Mouse (Mus musculus): Measurements from ENCODE around the gene Ddn.

Ddn gene

DNA sequence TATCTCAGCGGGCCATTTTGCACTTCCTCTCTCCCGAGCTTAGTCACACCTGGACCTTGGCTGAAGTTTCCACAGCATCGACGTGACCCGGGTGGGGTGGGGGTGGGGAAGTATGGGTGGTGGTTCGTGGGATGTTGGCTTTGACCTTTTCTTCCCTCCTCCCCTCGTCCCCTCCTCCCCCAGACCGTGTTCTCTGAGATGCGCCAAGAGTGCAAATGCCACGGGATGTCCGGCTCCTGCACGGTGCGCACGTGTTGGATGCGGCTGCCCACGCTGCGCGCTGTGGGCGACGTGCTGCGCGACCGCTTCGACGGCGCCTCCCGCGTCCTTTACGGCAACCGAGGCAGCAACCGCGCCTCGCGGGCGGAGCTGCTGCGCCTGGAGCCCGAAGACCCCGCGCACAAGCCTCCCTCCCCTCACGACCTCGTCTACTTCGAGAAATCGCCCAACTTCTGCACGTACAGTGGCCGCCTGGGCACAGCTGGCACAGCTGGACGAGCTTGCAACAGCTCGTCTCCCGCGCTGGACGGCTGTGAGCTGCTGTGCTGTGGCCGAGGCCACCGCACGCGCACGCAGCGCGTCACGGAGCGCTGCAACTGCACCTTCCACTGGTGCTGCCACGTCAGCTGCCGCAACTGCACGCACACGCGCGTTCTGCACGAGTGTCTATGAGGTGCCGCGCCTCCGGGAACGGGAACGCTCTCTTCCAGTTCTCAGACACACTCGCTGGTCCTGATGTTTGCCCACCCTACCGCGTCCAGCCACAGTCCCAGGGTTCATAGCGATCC lies 16.9 kb downstream of the Ddn start:
- CTCF ChIA-PET, result interaction anchor here in 2 of 4 experiments (0.9 to 4.3 kb wide), 6 partner anchors 7 to 275 kb away, joined by 3 to 26 read pairs (median 4); partner anchors contain the start of gene Lmbr1l (in 1 of the 2)
- POLR2A ChIA-PET, result interaction anchor here in 3 of 4 experiments (0.6 to 6.9 kb wide), 7 partner anchors 12 to 139 kb away, joined by 3 to 36 read pairs (median 5); partner anchors contain the start of gene Wnt10b (in 1 of the 3)

GRCm38 (mm10) chr15:98791771-98792170 lies 17.5 kb downstream of the Ddn start:
- POLR2A ChIA-PET, result interaction anchor here in 3 of 4 experiments (0.6 to 6.9 kb wide), 9 partner anchors 12 to 139 kb away, joined by 3 to 36 read pairs (median 4); partner anchors contain the start of genes Fkbp11 (in 1 of the 3) and Wnt10b (in 1 of the 3)

DNA sequence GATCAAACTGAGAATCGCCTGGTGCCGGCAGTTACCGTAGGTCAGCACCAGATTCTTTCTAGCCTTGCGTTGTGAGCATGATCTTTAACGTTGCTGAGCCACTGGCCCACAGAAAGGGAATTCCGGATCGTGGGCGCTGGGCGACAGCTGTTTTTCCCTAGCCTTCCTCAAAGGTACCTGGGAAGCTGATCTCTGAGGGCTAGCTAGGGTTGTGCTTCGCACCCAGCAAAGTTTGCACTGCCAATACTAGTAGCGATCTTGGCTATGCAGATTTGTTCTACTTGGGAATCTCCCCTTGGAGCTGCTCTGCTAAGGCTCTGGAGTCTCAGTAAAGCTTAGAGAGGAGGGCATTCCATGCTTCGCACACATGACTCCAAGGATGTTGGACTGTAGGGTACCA lies 18.1 kb downstream of the Ddn start:
- CTCF ChIA-PET, result interaction anchor here (0.6 to 4.3 kb wide), 18 partner anchors 8 to 300 kb away, joined by 3 to 30 read pairs (median 5); partner anchors contain the start of gene Ddx23 (in 1 of the 4)

More at GRCm38 (mm10) chr15:98791771-98792170, 17.5 kb downstream of the Ddn start:
- CTCF ChIA-PET, result interaction anchor here in 3 of 4 experiments (0.6 to 4.3 kb wide), 8 partner anchors 7 to 275 kb away, joined by 3 to 30 read pairs (median 7); no protein-coding TSS in a partner anchor

GRCm38 (mm10) chr15:98790761-98791160 lies 18.5 kb downstream of the Ddn start:
- ChIA-PET CTCF (interaction anchor here (0.5 to 4.3 kb wide), 29 partner anchors 8 to 300 kb away, joined by 3 to 30 read pairs (median 4); partner anchors contain the start of genes Ddx23 (in 1 of the 4) and Wnt10b (in 1 of the 4)), POLR2A (interaction anchor here (0.7 to 6.9 kb wide), 18 partner anchors 10 to 220 kb away, joined by 3 to 36 read pairs (median 4); partner anchors contain the start of genes Fkbp11 (in 2 of the 4), 4930415O20Rik (in 1 of the 4), Arf3 (in 1 of the 4) and Ccnt1 (in 1 of the 4))

More for the DNA sequence above, 18.1 kb downstream of the Ddn start:
- POLR2A ChIA-PET, result interaction anchor here (0.7 to 6.9 kb wide), 14 partner anchors 11 to 114 kb away, joined by 3 to 36 read pairs (median 4); partner anchors contain the start of genes Fkbp11 (in 2 of the 4), Rnd1 (in 1 of the 4) and Wnt10b (in 1 of the 4)

DNA sequence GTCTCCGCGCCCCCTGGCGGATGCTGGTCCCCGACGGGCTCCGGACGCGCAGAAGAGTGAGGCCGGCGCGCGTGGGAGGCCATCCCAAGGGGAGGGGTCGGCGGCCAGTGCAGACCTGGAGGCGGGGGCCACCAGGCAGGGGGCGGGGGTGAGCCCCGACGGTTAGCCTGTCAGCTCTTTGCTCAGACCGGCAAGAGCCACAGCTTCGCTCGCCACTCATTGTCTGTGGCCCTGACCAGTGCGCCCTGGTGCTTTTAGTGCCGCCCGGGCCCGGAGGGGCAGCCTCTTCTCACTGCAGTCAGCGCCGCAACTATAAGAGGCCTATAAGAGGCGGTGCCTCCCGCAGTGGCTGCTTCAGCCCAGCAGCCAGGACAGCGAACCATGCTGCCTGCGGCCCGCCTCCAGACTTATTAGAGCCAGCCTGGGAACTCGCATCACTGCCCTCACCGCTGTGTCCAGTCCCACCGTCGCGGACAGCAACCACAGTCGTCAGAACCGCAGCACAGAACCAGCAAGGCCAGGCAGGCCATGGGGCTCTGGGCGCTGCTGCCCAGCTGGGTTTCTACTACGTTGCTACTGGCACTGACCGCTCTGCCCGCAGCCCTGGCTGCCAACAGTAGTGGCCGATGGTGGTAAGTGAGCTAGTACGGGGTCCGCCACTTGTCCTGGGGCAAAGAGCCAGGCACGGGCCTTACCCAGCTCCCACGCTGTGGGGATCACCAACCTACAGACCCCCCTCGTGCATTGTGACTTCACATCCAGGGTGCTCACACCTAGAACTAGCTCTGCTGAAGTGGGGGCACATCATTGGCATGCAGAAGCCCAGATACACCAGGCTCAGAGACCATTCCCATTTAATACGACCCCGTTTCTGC lies 19.4 kb downstream of the Ddn start, which contains the start of gene Wnt1:
Gene Wnt1 (plus strand): TSS at position 197 of the 875 bp plus-strand sequence.
- ChIA-PET POLR2A (interaction anchor here in 3 of 4 experiments (0.7 to 6.9 kb wide), 13 partner anchors 9 to 219 kb away, joined by 3 to 36 read pairs (median 5); partner anchors contain the start of genes 4930415O20Rik (in 1 of the 3), Arf3 (in 1 of the 3), Ccnt1 (in 1 of the 3) and Fkbp11 (in 1 of the 3)), CTCF (interaction anchor here (0.5 to 4.3 kb wide), 26 partner anchors 9 to 247 kb away, joined by 3 to 30 read pairs (median 4); partner anchors contain the start of genes Ddx23 (in 1 of the 4) and Wnt10b (in 1 of the 4))

DNA sequence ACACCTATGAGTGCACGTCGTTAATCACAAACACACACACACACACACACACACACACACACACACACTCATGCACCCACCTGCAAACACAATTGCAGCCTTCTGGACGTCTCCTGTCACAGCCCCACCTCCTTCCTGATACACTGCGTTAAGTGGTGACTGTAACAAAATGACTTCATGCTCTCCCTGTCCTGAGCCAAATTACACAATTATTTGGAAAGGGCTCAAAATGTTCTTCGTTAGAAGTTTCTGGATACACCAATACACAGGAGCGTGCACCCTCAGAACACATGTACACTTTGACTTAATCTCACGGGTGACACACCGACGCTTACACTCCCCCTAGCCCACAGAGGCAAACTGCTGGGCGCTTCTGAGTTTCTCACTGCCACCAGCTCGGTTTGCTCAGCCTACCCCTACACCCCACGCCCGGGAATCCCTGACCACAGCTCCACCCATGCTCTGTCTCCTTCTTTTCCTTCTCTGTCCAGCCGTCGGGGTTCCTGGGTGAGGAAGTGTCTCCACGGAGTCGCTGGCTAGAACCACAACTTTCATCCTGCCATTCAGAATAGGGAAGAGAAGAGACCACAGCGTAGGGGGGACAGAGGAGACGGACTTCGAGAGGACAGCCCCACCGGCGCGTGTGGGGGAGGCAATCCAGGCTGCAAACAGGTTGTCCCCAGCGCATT lies 20.2 kb downstream of the Ddn start:
- CTCF ChIA-PET, result interaction anchor here (0.6 to 4.3 kb wide), 11 partner anchors 8 to 171 kb away, joined by 3 to 30 read pairs (median 3); no protein-coding TSS in a partner anchor
- POLR2A ChIA-PET, result interaction anchor here in 2 of 4 experiments (1.2 to 6.9 kb wide), 4 partner anchors 10 to 30 kb away, joined by 3 to 36 read pairs (median 7); partner anchors contain the start of gene Wnt10b (in 1 of the 2)

GRCm38 (mm10) chr15:98787930-98788329 lies 21.4 kb downstream of the Ddn start:
- CTCF ChIA-PET, result interaction anchor here in 2 of 4 experiments (1.6 to 4.3 kb wide), 2 partner anchors 12 to 44 kb away, joined by 3 to 26 read pairs; no protein-coding TSS in a partner anchor

DNA sequence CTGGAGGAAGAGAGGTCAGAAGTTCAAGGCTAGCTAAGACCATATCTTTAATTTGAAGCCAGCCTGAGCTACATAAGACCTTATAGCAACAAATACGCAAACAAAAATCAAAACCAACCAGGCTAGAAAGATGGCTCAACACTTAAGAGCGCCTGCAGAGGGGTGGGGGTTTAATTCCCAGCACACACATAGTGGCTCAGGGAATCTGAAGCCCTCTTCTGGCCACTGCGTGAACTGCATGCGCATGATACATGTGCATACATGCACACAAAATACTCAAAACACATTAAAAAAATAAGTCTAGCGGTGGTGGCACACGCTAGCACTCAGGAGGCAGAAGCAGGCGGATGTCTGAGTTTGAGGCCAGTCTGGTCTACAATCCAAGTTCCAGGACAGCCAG lies 23.5 kb downstream of the Ddn start:
- ChIA-PET CTCF (interaction anchor here in 1 of 4 experiments (2.2 kb wide), 1 partner anchor 14 kb away, joined by 5 read pairs; no protein-coding TSS in a partner anchor), POLR2A (interaction anchor here in 1 of 4 experiments (1.1 to 1.6 kb wide), 2 partner anchors 23 to 45 kb away, joined by 4 read pairs; partner anchors contain the start of gene Arf3)

More at GRCm38 (mm10) chr15:98787930-98788329, 21.4 kb downstream of the Ddn start:
- POLR2A ChIA-PET, result interaction anchor here in 1 of 4 experiments (0.6 to 6.9 kb wide), 3 partner anchors 9 to 143 kb away, joined by 4 to 36 read pairs (median 6); partner anchors contain the start of gene Wnt10b

DNA sequence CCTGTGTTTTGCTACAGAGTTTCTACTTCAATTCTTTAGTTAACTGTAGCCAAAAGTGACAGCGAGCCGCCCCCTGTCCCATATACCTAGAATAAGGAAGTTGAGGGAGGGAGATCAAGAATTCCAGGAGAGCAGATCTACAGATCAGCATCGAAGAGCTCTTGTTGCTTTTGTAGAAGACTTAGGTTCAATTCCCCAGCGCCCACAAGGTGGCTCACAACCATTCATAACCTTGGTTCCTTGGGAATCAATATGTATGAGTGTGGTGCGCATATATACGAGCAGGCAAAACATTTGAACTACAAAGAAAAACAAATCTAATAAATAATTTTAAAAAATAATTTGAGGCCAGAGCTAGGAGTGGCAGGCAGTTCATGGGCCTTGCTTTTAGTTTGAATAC lies 28.1 kb downstream of the Ddn start:
- ChIA-PET POLR2A (interaction anchor here (0.8 to 5.1 kb wide), 15 partner anchors 9 to 249 kb away, joined by 3 to 36 read pairs (median 3); partner anchors contain the start of genes Arf3 (in 1 of the 4), Fkbp11 (in 1 of the 4), Tuba1c (in 1 of the 4) and Wnt1 (in 1 of the 4)), CTCF (interaction anchor here (0.6 to 4.1 kb wide), 25 partner anchors 8 to 808 kb away, joined by 3 to 26 read pairs (median 5); partner anchors contain the start of genes Wnt1 (in 3 of the 4) and Fkbp11 (in 1 of the 4))

- CTCF ChIA-PET, result interaction anchor here (0.5 to 4.1 kb wide), 27 partner anchors 9 to 674 kb away, joined by 3 to 26 read pairs (median 4); partner anchors contain the start of genes Wnt1 (in 2 of the 4), Arf3 (in 1 of the 4) and Fkbp11 (in 1 of the 4)
- POLR2A ChIA-PET, result interaction anchor here (0.8 to 5.1 kb wide), 15 partner anchors 8 to 249 kb away, joined by 3 to 36 read pairs (median 3); partner anchors contain the start of genes Arf3 (in 2 of the 4), Fkbp11 (in 1 of the 4), Tuba1c (in 1 of the 4) and Wnt1 (in 1 of the 4)
These were observed 28.7 kb downstream of the Ddn start for GRCm38 (mm10) chr15:98780573-98780972.

- POLR2A ChIA-PET, result interaction anchor here (1.0 to 5.1 kb wide), 13 partner anchors 8 to 238 kb away, joined by 3 to 36 read pairs (median 4); partner anchors contain the start of genes Arf3 (in 2 of the 4), Fkbp11 (in 1 of the 4) and Wnt1 (in 1 of the 4)
- CTCF ChIA-PET, result interaction anchor here (0.6 to 4.1 kb wide), 19 partner anchors 9 to 674 kb away, joined by 3 to 26 read pairs (median 5); partner anchors contain the start of genes Wnt1 (in 2 of the 4) and Arf3 (in 1 of the 4)
These were observed 29.2 kb downstream of the Ddn start for GRCm38 (mm10) chr15:98780075-98780474.

- ChIA-PET POLR2A (interaction anchor here (0.6 to 5.1 kb wide), 13 partner anchors 13 to 239 kb away, joined by 3 to 36 read pairs (median 3); partner anchors contain the start of genes Arf3 (in 2 of the 4) and Wnt1 (in 1 of the 4)), CTCF (interaction anchor here in 3 of 4 experiments (0.6 to 4.1 kb wide), 9 partner anchors 10 to 88 kb away, joined by 3 to 26 read pairs (median 5); partner anchors contain the start of gene Wnt1 (in 1 of the 3))
These were observed 30.5 kb downstream of the Ddn start for GRCm38 (mm10) chr15:98778806-98779205.

DNA sequence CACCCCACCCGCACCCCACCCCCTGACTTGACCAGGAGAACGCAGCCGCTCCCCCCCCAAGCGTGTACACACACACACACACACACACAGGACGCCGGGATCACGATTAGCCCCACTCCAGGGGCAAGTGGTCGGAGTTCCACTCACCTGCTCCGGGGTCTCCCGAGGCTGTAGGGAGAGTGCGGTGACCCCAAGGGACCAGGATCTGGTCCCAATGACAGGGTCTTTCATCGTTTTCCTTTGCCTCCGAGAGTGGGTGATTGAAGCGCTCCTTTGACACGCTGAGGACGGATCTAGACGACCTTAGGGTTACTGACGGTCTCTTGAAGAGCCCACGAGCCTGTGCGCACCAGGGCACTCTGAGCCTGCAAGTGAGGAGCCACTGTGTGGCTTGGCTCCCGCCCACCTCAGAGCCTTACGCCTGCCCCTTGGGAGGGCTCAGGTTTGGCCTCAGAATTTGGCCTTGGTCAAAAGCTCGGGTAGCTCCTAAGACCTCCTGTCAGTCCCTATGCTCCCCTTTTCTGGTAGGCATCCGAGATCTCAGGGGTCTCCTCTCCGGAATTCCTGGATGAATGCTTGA lies 31.0 kb downstream of the Ddn start:
- ChIA-PET CTCF (interaction anchor here in 3 of 4 experiments (0.6 to 4.1 kb wide), 8 partner anchors 12 to 79 kb away, joined by 3 to 26 read pairs (median 5); partner anchors contain the start of gene Wnt1 (in 1 of the 3)), POLR2A (interaction anchor here (0.7 to 5.1 kb wide), 11 partner anchors 8 to 214 kb away, joined by 3 to 36 read pairs (median 3); partner anchors contain the start of genes Arf3 (in 2 of the 4) and Wnt1 (in 1 of the 4))

DNA sequence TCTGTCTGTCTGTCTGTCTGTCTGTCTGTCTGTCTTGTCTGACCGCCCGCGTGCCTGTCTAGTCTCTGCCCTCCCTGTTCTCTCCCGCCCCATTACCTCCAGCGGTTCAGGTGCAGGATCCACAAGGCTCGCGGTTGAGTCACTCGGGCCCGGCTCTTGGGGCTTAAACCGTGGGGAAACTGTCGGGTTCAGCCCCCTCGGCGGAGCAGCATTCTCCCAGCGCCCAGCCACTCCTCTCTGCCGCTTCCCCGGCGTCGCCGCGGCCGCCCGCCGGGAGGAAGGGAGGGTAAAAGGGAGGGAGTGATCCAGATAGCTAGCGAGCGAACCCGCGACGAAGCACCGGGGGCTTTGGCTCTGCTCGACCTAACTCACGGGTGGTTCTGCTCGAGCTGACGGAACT lies 31.5 kb downstream of the Ddn start, which contains the start of gene Wnt10b:
Gene Wnt10b (minus strand): TSS at position 389 of the 400 bp plus-strand sequence.
- CTCF ChIA-PET, result interaction anchor here in 2 of 4 experiments (0.9 to 4.1 kb wide), 4 partner anchors 13 to 22 kb away, joined by 3 to 21 read pairs (median 5); no protein-coding TSS in a partner anchor

More for the DNA sequence above, 31.5 kb downstream of the Ddn start, which contains the start of gene Wnt10b:
- POLR2A ChIA-PET, result interaction anchor here in 3 of 4 experiments (0.6 to 5.1 kb wide), 6 partner anchors 9 to 49 kb away, joined by 3 to 36 read pairs (median 4); partner anchors contain the start of gene Wnt1 (in 1 of the 3)

Data from embryonic stem cell, embryonic (primary cell).